Mouse (Mus musculus) MEL (cell line): ENCODE measurements around the gene Layn.

ENCODE experiments used
- CHD1 ChIP-seq: IDR thresholded peaks from 2 replicates; pipeline ENCODE4 v1.6.1; 2012; ENCODE audit warnings: low read depth, mild to moderate bottlenecking, inconsistent platforms, low read length, improper control_type of control experiment
- CTCF ChIP-seq, 3 experiments: IDR thresholded peaks in 2 of 3; conservative IDR thresholded peaks in 1 of 3; 2 replicates each; pipeline ENCODE4 v1.5.1; 2011 to 2012; ENCODE audit warnings: low read length in 3 of 3, low read depth in 2 of 3, mild to moderate bottlenecking in 2 of 3, improper control_type of control experiment in 1 of 3, inconsistent platforms in 1 of 3, mixed read lengths in 1 of 3, moderate library complexity in 1 of 3; ENCODE audit not compliant: control insufficient read depth in 1 of 3, insufficient read depth in 1 of 3, poor library complexity in 1 of 3, severe bottlenecking in 1 of 3
- EP300 ChIP-seq, 2 experiments: IDR thresholded peaks; 2 replicates each; pipeline ENCODE4 v1.6.1; 2011; ENCODE audit warnings: improper control_type of control experiment in 2 of 2, low read length in 2 of 2, low read depth in 1 of 2, mild to moderate bottlenecking in 1 of 2
- ETS1 ChIP-seq: IDR thresholded peaks from 2 replicates; pipeline ENCODE4 v1.6.1; 2012; ENCODE audit warnings: low read depth, mild to moderate bottlenecking, inconsistent platforms, low read length, improper control_type of control experiment, moderate library complexity
- GATA1 ChIP-seq: IDR thresholded peaks from 2 replicates; pipeline ENCODE4 v1.6.1; 2011; ENCODE audit warnings: low read depth, low read length, improper control_type of control experiment
- JUND ChIP-seq: IDR thresholded peaks from 2 replicates; pipeline ENCODE4 v1.6.1; 2011; ENCODE audit warnings: low read depth, mild to moderate bottlenecking, improper control_type of control experiment, low read length
- MEF2A ChIP-seq: IDR thresholded peaks from 2 replicates; pipeline ENCODE4 v1.6.1; 2014; ENCODE audit warnings: low read depth, mild to moderate bottlenecking, inconsistent platforms, low read length, improper control_type of control experiment; ENCODE audit not compliant: poor library complexity, insufficient replicate concordance, severe bottlenecking; ENCODE audit errors: extremely low read depth
- MYB ChIP-seq: IDR thresholded peaks from 2 replicates; pipeline ENCODE4 v1.6.1; 2011; ENCODE audit warnings: mild to moderate bottlenecking, low read depth, low read length, improper control_type of control experiment
- NRF1 ChIP-seq: IDR thresholded peaks from 2 replicates; pipeline ENCODE4 v1.6.1; 2014; ENCODE audit warnings: low read depth, mild to moderate bottlenecking, inconsistent platforms, low read length, improper control_type of control experiment, moderate library complexity; ENCODE audit not compliant: poor library complexity, insufficient read depth, severe bottlenecking
- POLR2A ChIP-seq, 2 experiments: IDR thresholded peaks; 2 replicates each; pipeline ENCODE4 v1.6.1; 2011 to 2012; ENCODE audit warnings: low read length in 2 of 2, mild to moderate bottlenecking in 2 of 2, control low read depth in 1 of 2, improper control_type of control experiment in 1 of 2, low read depth in 1 of 2, moderate library complexity in 1 of 2; ENCODE audit not compliant: control insufficient read depth in 1 of 2, insufficient read depth in 1 of 2, poor library complexity in 1 of 2
- ZNF384 ChIP-seq: IDR thresholded peaks from 2 replicates; pipeline ENCODE4 v1.6.1; 2012; ENCODE audit warnings: low read depth, mild to moderate bottlenecking, inconsistent platforms, low read length, improper control_type of control experiment

- TF ChIP-seq MYB, result no peak
- TF ChIP-seq POLR2A (IDR thresholded peaks at IDR 0.05; ENCODE audit: control insufficient read depth in 1 of 2, insufficient read depth in 1 of 2, low read depth in 1 of 2, low read length in 2 of 2, poor library complexity in 1 of 2), result no peak
- no peak for TF ChIP-seq MEF2A
- TF ChIP-seq CTCF (IDR thresholded peaks at IDR 0.05 in 2 of 3, conservative IDR thresholded peaks at IDR 0.05 in 1 of 3; ENCODE audit: control insufficient read depth in 1 of 3, insufficient read depth in 1 of 3, low read depth in 2 of 3, low read length in 3 of 3, poor library complexity in 1 of 3, severe bottlenecking in 1 of 3), result no peak
- no peak for TF ChIP-seq EP300 (IDR thresholded peaks at IDR 0.05; ENCODE audit: low read depth in 1 of 2, low read length in 2 of 2)
- no peak for TF ChIP-seq JUND
- TF ChIP-seq CHD1, result no peak
- no peak for TF ChIP-seq ZNF384
- no peak for TF ChIP-seq NRF1
- TF ChIP-seq ETS1, result no peak
- TF ChIP-seq GATA1, result no peak
Measured at GRCm38 (mm10) chr9:51101756-51102425, 25.0 kb upstream of the Layn start, which contains the start of gene 4833427G06Rik.
